Mouse (Mus musculus): ENCODE measurements around the gene Dennd6a. TPM values are rescaled to one million over a fixed set of nuclear protein-coding genes. Genes with fewer than 3 reads are reported as not detected.
"Not testable (repeated sequence)": the region's sequence is repeated elsewhere in the genome, so short reads cannot be mapped to it uniquely, and the experiment has no call there.

Dennd6a gene
- total RNA-seq (2021): 10 to 100 TPM; 11.0 to 11.9 TPM
- long read RNA-seq, experiment 1, full-length matches to known transcripts: 7 of 9 reads
- long read RNA-seq, experiment 1, partial matches to known transcripts: 0 of 9 reads
- long read RNA-seq, experiment 1, other reads (novel, unspliced or antisense): 2 of 9 reads
- long read RNA-seq, experiment 2, full-length matches to known transcripts: 13 of 16 reads
- long read RNA-seq, experiment 2, partial matches to known transcripts: 0 of 16 reads
- long read RNA-seq, experiment 2, other reads (novel, unspliced or antisense): 3 of 16 reads

DNA sequence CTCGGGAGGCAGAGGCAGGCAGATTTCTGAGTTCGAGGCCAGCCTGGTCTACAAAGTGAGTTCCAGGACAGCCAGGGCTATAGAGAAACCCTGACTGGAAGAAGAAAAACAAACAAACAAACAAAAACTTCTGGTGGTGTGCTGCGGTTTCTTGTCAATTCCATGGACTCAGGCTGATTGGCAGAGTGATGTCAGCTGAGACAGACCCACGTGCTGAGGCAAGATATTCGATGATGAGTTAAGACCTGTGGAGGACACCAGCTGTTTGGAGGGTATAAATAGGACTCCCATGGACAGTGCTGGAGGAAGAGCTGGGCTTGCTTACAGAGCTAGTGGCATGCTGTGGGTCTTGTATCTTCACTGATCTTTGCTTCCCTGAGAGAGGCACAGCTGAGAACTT lies at the start of gene Dennd6a:
Gene Dennd6a, plus strand, starts transcription at position 301 of the 400 bp plus-strand sequence.
- intact Hi-C loops (cut with DNase I; ENCODE audit: low total_unique reads): not testable (repeated sequence)

DNA sequence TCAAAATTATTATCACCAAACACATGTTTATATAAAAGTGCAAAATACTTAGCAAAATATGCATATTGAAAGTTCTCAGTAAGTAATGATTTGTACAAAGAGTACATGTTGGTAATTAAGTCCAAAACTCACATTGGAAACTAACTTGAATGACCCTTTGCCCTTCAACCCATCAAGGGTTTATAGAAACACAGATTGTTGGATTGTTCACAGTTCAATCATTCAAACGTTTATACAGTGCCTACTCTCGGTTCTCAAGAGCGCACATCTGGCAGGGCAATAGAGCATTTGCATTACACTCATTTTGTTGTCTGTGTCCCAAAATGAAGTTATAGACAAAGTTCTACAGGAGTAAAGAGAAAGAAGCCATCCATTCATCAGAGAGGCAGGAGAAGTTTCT lies 47.7 kb upstream of the Dennd6a start:
- DNase-seq: no peak

More for the DNA sequence above, at the start of gene Dennd6a:
- not testable (repeated sequence) for DNase-seq

DNA sequence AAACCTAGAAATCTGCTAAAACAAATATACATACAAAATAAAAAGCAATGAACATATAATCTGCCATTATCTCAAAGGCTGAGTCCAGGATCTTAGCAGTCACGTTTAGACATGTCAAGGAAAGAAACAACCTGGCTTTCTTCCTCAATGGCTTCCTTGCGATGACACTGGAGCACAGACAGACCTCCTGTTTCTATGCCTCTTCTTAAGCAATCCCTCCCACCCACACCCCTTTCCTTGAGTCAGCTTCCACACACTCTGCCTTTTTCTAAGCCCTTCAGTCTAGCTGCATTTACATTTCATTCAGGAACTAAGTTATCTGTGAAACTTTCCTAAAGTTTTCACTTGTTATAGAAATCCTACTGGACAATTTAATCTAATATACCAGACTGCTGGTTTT lies 45.4 kb upstream of the Dennd6a start:
- intact Hi-C loops (cut with DNase I; ENCODE audit: low total_unique reads): no loop called here
- no peak for DNase-seq

More for the DNA sequence above, 47.7 kb upstream of the Dennd6a start:
- intact Hi-C loops (cut with DNase I; ENCODE audit: low total_unique reads): no loop called here

DNA sequence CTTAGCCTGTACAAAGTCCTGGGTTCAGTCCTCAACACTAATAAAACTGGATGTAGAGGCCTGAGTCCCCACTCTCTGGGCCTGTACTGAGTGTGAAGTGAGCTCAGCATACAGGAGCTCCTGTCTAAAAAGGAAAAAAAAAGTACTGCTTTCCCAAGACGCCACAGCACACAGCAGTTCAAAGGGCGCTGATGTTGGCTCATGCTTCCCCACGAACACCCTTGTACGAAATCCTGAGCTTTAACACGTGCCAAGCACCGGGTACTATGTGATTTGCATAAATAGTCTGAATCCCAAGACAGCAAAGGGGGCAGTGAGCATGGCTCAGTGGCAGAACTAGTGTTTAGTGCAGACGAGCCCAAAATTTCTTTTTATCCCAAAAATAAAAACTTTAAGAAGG lies 43.3 kb upstream of the Dennd6a start:
- intact Hi-C loops (cut with DNase I; ENCODE audit: low total_unique reads): loop anchor here (5.0 kb wide), 1 partner anchor 33 kb away; no protein-coding TSS in a partner anchor
- DNase-seq: no peak

DNA sequence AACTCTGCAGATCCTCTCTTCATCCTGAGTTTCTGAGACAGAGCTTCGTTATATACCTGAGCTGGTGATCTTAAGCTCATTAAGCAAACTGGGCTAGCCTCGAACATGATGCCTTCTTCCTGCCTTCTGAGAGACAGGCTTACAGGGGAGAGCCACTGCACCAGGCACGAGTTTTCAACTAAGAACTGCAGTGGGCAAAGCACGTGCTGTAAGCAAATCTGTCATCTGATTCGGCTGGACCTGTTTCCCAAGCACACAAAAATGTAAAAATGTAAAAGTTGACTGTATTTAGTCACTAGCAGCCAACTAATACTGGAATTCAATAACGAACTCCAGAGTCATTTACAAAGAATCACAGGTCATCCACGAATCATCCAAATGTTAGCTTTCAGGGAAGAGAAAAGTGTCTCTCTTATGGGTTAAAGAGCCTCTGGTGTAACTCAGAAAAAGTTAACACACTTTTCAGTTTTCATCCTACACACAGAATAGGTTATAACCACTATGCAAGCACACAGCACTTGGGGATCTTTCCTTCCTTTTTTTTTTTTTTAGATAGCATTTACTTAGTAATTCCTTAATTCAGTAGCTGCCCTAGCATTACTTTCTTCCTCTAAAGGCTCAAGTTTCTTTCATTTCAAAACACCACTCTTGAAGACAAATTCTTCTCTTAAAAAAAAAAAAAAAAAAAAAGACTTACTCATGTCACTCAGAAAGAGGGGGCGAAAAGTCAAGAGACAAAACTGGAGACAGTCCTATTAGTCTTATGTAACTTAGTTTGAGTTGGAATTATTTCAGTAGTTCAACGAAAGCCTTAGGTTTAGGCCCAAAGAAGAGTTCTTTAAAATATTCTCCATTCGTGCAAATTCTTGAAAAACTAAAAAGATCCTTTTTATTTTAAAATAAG lies 42.0 kb upstream of the Dennd6a start:
- DNase-seq: no peak
- intact Hi-C loops (cut with DNase I; ENCODE audit: low total_unique reads): loop anchor here (5.0 kb wide), 1 partner anchor 34 kb away; no protein-coding TSS in a partner anchor

DNA sequence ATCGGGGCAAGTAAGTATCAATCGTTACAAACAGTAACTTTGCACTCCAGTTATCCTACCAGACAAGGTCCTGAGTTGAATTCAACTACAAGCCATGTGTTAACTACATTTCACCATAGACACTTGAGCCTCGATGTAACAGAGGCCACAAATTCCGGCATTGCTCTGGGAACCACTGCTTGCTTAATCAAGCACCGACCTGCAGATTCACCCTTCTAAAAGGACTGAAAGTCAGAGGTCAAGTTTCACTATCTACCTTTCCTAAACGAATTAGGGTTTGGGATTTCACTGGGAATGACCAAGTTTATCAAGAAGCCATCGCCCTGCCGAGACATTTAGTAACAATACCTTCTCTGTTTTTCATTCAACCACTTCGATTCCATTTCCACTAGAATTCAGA lies 40.9 kb upstream of the Dennd6a start:
- intact Hi-C loops (cut with DNase I; ENCODE audit: low total_unique reads): loop anchor here (5.0 kb wide), 1 partner anchor 35 kb away; no protein-coding TSS in a partner anchor

DNA sequence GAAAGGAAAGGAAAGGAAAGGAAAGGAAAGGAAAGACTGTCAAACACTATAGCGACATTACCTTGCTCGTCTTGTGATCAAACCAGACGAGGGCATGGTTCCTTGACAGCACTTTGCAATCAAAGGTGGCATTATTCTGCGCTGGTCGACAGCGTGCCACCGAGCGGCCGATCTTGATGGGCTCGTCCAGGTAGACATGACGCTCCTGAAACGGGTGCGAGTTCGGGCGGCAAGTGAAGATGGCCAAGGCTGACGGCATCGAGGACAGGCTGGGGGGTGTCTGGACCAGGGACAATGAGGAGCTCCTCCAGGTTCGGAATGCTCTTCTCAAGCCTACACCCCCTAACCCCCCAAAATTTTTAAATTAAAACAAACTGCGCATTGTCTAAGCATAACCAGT lies 40.4 kb upstream of the Dennd6a start:
- DNase-seq: no peak
- intact Hi-C loops (cut with DNase I; ENCODE audit: low total_unique reads): loop anchor here (5.0 kb wide), 1 partner anchor 36 kb away; no protein-coding TSS in a partner anchor

More for the DNA sequence above, 40.9 kb upstream of the Dennd6a start:
- DNase-seq: no peak

DNA sequence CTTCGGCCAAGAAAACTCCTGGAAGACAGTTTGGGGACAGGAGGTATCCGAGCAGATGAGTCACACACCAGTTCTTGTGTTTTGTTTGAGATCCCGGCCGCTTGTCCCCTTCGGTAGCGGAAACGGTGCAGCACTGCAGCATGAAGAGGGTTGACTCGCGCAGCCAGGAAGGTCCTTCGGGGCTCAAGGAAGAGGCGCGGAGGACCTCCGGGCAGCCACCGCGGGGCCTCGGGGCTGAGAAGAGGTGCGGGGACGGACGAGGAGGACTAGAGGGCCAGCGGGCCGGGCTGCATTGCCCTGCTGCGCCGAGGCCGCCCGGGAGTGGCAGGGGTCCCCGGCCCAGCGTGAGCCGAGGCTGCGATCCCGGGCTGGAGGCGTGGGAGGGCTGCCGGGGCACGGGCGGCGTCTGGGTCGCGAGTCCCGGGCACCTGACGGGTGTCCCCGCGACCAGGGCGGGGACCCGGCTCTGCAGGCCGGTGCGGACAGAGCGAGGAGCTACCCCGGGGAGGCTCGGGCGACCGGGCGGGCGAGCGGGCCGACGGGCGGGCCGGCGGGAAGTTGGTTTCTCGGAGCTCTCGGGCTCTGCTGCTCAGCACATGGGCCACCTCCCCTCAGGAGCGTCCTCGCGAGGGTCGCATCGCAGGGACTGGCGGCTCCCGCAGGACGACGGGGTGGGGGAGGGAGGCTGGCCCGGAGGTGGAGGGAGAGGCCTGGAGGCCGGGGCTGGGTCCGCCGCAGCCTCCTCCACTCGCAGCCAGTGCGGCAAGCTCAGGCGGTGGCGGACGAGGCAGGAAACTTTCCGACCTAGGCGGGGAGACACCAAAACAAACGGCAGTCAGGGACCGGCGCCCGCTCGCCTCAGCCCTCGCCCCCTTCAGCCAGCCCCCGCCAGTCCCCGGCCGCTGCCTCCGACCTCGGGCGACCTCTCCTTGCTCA lies 39.6 kb upstream of the Dennd6a start:
- peak; percentile 57 for DNase-seq
- intact Hi-C loops (cut with DNase I; ENCODE audit: low total_unique reads): loop anchor here (5.0 kb wide), 1 partner anchor 37 kb away; no protein-coding TSS in a partner anchor

DNA sequence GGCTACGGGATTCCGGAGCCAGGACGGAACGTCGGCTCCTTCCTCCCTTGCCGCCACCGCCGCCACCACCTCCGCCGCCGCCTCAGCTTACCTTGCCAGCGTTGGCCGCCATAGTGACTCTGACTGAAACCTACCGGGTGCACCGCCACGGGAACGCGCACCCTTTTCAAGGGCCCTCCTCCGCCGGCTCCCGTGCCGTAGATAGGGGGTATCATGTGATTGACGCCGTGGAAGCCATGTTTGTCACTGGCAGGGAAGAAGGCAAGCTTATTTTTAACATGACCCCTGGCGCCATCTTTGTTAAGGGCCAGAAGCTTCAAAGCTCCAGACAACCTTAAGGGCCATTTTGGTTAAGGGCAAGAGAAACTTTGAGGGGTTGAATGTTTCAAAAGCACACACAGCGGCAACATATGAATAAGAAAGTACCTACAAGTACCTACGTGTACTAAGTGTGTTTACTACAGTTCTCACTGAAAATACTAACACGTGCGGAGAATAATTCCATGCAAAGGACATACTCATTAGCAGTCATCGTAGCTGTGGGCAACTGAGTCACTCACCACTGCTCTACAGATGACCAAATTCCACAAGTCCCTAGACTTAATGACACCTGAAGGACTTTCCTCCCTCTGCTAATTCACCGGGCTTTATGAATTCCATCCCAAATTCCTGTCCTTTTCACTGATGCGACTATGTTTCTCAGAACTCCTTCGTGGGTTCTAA lies 38.7 kb upstream of the Dennd6a start, which contains the start of gene Slmap:
Gene Slmap, minus strand, starts transcription at position 175 of the 723 bp plus-strand sequence.
- intact Hi-C loops (cut with DNase I; ENCODE audit: low total_unique reads): loop anchor here (5.0 kb wide), 1 partner anchor 38 kb away; no protein-coding TSS in a partner anchor
- DNase-seq: peak; percentile 99

DNA sequence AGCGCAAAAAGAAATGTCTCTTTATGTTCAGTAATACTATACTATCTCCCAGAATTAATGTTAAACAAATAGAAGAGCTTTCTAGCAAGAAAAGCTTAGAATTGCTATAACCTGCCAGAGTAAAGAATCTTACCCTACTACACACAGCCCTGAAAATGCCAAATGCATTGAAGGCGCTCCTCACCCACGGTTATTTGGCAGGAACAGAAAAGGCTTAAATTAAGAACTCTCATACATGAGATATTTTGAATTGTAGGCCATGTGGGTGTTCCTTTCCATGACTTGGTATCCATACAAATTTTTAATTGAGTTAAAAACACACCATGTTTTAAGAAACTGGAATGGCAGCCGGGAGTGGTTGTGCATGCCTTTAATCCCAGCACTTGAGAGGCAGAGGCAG lies 34.4 kb upstream of the Dennd6a start:
- intact Hi-C loops (cut with DNase I; ENCODE audit: low total_unique reads): no loop called here
- no peak for DNase-seq

DNA sequence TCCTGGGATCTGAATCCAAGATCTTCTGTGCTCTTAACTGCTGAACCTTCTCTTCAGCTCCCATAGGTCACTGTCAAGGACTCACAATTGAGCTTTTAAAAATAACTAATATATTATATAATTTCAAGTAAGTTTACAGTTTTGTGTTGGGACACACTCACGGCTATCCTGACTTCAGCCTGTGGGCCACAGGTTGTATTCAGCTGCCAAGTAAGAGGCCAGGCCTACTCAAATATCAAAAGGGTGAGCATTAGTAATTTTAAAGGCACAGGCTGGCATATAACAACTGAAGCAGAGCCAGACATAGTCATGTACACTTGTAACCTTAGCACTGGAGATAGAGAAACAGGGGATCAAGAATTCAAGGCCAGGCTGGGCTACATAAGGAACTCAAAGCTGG lies 33.1 kb upstream of the Dennd6a start:
- intact Hi-C loops (cut with DNase I; ENCODE audit: low total_unique reads): no loop called here
- DNase-seq: no peak

DNA sequence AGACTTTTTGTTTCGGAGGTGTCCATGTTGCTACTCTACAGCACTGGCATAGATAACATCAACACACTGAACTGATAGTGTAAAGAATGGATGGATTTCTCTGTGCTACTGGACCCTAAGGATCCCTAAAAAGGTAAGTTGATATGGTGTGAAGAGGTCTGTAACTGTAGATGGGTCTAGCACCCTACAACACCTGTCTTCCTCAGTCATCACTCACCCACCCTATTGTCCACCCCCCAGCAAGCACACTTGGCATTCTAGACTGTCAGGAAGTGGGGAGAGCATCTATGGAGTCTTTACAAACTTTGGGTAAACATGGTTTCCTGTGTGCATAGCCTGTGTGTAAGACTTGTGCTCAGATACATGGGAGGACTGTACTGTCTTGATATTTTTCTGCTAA lies 31.5 kb upstream of the Dennd6a start:
- intact Hi-C loops (cut with DNase I; ENCODE audit: low total_unique reads): no loop called here
- no peak for DNase-seq

DNA sequence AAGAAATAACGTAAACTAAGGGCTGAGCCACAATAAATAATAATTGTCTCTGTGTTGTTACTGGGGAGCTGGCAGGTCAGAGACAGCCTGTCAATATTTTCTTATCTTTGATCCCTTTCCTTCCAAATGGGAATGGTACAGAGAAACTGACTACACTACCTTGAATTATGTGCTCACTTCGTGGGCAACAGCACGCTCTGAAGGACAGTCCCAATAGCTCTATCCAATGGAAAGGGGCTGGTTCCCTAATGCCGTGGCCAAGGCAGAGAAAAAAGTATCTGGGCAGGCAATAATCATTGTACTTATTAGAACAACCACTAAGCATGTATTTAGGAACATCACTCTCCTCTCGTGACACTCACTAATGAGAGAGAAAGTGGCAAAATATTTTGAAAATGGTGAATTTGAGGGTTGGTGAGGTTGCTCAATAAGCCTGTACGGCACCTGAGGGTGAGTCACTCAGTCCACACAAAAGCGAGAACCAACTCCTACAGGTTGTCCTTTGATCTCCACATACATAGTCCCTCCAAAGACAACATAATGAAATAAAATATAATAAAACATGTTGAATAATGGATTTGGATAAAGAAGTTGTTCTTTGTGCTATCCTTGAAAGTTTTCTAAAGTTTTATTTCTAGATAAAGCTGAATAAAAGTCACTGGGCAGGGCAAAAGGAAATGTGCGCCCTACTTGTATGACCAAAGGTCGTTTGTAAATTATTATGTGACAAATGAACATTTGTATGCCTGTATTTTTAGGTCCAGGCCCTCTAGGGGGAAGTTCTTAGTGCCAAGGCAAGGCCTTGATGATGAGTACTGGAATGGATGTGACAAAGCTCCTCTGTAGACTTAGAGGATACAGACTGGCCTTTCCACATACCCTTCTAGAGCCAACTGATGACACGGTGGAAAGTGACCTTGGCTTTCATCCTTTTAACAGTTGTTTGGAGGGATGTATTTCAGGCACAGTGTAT lies 25.9 kb upstream of the Dennd6a start:
- intact Hi-C loops (cut with DNase I; ENCODE audit: low total_unique reads): no loop called here

DNA sequence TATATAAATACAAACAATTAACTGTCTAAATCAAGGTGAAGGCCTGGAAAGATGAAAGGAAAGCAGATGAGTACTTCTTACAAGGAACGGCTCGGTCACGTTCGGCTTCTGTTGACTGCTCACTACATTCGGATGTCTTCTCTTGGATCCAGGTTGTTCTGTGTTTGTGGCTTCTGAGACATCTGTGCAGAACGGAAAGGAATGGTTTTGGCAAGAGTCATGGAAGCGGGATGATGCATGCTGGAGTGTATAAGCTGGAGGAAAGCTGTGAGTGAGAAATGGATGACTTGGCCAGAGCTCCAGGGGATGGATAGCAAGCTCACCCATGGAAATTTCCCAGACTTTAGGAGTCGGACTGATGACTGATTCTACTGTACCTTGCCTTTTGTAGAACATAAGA lies 22.9 kb upstream of the Dennd6a start:
- DNase-seq: no peak
- intact Hi-C loops (cut with DNase I; ENCODE audit: low total_unique reads): no loop called here

More for the DNA sequence above, 25.9 kb upstream of the Dennd6a start:
- DNase-seq: no peak

DNA sequence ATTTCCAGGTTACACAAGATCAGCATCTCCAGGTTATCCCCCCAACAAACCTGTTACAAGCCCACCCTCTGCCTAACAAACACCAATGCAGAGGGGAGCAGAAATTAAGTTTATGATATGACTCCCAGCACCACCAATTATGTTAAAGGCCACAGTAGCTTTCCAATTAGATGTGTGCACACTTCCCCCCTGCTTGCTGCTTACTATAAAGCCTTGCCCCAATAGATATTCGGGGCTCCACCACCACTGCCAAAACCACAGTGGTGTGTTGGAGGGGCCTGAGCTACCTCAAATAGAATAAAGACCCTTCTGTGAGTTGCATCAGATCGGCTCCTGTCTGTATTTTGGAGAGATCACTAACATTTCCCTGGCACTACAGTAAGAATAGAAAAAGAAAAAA lies 21.2 kb upstream of the Dennd6a start:
- intact Hi-C loops (cut with DNase I; ENCODE audit: low total_unique reads): no loop called here
- no peak for DNase-seq

DNA sequence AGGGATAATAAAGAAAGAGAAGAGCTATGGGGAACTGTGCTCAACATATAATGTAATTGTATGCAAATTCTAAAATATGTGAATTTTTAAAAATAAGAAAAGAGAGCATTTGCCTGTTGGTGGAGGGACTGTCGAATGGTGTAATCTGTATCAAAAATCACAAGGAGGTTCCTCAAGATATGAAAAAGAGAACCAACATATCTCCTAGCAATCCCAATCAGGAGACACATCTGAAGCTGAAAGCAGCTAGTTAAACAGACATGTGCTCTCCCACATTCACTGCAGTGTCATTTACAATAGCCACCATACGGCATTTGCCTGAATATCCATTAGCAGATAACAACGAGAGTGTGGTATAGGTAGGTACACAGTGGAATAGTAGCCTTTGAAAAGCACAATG lies 20.8 kb upstream of the Dennd6a start:
- no peak for DNase-seq
- intact Hi-C loops (cut with DNase I; ENCODE audit: low total_unique reads): no loop called here

DNA sequence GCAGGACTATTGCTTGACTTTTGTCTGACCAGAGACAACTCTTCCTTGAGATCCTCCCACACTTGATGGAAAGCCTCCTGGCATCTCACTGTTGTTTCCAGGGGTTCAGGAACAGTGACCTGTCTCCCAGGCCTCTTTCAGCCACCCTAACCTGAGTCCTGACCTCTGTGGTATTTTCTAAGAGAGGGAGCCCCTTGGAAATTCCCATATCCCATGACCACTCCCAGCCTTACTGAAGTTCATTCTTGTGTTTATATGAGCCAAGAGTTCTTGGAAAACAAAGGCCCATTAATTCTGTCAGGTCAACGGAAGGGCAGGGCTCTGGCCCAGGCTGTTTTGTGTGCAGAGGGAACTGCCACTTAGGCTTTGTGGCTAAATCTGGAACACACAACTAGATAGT lies 16.1 kb upstream of the Dennd6a start:
- DNase-seq: no peak
- intact Hi-C loops (cut with DNase I; ENCODE audit: low total_unique reads): no loop called here

Data from gastrocnemius, postnatal 14 days (tissue).